Mouse (Mus musculus) liver, adult 2 months (tissue): ENCODE measurements at regions not wholly inside any gene's neighbourhood (a gene's known extent, or its start where the extent isn't known, plus 50 kb on each side); places are given as distances from the start of the nearest gene placed in this dataset.

Experiments used
- CTCF ChIP-seq: fragments of 200-500 bp; IDR thresholded peaks from 2 replicates; pipeline ENCODE4 v1.5.1; 2011; ENCODE audit warnings: low read depth, low read length, control low read depth
- POLR2A ChIP-seq: fragments of 200-500 bp; IDR thresholded peaks from 2 replicates; pipeline ENCODE4 v1.6.1; 2011; ENCODE audit warnings: low read length, control low read depth; ENCODE audit not compliant: insufficient read depth; ENCODE audit errors: extremely low read depth

- no peak for TF ChIP-seq POLR2A
- no peak for TF ChIP-seq CTCF
Measured at GRCm38 (mm10) chr8:44844362-44844761, 90.9 kb upstream of the Fat1 start.
